Mouse (Mus musculus) lung, postnatal 25 days (tissue): ENCODE measurements at regions not wholly inside any gene's neighbourhood (a gene's known extent, or its start where the extent isn't known, plus 50 kb on each side); places are given as distances from the start of the nearest gene placed in this dataset.
A peak's percentile ranks its signal among the peaks of the same experiment; 100 is the strongest.
"Not testable (repeated sequence)": the region's sequence is repeated elsewhere in the genome, so short reads cannot be mapped to it uniquely, and the experiment has no call there.

Source experiments
- DNase-seq: peaks from one replicate; pipeline ENCODE4 v3.0.0; 2022; ENCODE audit warnings: low spot score

DNA sequence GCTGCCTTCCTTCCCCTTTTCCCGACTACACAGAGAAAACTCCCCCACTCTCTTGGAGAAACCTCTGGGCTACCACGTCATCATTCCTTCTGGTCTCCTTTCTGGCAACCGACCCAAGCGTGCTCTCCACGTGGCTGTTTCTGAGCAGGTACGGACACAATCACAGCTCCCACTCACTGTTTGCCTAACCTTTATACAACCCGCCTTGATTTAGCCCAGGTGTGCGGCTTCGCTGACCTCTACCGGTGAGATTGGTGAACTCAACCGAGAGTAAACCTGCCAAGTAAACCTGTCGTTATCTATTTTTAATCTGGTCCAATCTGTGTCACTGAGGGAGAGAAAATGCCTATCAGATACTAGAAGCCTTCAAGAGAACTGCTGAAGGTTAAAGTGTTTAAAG lies 142.7 kb upstream of the Gnai1 start:
- DNase-seq, result no peak

DNA sequence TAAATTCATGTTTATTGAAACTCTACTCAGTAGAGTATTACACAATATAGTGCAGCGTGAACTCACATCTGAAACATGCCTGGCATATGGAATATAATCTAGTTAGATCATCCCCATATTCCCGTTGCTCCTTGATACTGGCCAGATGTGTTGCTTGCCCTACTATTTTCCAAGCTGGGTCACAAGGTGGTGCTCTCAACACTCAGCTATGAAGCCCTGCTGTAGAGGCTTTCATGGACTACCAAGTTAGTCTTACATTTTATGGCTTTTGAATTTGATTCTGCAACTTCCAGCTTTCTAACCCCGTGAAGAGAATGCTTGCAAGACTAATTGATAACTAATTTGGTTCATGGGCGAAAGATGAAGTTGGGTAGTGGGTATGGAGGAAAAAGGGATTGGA lies 134.2 kb upstream of the Gnai1 start:
- no peak for DNase-seq

DNA sequence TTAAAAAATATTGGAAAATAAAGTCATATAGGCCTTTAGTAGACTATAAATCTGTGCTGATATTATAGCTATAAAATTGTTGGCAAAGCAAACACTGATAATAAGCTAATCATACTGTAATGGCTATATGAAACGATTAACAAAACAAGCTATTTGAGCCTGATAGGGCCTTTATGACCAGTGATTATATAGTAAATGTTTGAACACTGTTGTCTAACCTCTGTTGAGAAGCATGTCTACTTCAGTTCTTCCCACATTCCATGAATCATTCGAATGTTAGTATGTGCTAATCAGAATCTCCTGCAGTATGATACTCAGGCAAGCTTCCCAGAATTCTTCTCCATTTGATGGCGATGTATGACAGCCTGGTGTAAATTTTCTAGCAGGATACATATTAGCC lies 129.6 kb upstream of the Gnai1 start:
- DNase-seq, result no peak

DNA sequence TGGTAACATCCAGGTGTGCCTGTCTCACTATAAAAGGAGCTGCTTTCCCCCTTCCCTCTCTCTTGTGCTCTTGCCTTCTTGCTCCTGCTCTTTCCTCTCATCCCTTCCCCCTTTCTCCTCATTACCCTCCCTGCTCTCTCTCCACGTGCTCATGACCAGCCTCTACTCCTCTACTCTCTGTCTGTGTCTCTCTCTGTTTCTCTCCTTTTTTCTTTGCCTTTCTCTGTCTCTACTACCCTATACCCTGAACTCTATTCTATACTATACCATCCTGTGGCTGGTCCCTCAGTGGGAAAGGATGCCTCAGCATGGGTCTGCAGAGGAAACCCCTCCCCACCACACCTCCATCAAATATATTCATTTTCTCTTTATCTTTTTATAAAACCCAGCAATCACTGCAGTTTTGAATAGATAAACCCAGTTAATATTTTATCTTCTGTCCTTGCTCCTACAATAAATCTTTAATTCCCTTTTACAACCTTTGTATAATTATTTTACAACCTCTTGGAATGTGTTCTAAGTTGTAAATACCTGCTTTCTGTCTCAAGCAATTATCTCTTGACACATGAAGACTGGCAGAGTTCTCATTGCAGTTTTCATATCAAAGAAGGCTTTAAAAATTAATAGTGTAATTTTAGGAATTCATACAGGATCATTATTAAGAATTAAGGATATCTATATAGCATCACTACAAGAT lies 127.1 kb upstream of the Gnai1 start:
- DNase-seq, result no peak

DNA sequence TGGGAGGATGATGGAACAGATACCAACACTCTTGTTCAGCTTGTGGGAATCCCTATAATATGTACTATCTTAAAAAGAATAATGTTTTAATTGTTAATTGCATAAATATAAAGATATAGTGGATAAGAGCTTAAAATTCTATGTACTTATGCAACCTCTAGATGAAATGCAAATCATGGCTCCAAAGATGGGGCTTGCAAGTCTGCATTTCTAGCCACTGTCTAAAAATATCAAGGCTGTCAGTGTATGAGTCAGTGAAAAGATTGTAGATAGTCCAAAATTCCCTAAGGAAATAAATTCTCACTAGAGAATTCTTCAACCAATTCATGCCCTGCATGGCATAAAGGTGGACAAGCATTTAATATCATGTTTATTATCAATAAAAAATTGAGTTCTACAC lies 124.2 kb upstream of the Gnai1 start:
- DNase-seq, result no peak

DNA sequence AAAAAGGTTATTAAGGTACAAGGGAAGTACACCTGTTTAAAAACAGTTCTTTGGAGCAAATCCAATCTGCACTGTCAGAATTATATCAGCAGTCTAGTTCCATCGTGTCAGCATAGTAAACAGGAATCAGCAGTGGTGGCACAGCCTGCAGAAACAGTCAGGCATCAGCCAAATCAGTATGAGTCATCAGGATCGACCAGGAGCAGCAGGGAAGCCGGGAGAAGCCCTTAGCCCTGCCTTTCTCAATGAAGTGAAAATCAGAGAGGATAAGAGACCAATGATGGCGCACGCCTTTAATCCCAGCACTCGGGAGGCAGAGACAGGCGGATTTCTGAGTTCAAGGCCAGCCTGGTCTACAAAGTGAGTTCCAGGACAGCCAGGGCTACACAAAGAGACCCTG lies 118.3 kb upstream of the Gnai1 start:
- no peak for DNase-seq

DNA sequence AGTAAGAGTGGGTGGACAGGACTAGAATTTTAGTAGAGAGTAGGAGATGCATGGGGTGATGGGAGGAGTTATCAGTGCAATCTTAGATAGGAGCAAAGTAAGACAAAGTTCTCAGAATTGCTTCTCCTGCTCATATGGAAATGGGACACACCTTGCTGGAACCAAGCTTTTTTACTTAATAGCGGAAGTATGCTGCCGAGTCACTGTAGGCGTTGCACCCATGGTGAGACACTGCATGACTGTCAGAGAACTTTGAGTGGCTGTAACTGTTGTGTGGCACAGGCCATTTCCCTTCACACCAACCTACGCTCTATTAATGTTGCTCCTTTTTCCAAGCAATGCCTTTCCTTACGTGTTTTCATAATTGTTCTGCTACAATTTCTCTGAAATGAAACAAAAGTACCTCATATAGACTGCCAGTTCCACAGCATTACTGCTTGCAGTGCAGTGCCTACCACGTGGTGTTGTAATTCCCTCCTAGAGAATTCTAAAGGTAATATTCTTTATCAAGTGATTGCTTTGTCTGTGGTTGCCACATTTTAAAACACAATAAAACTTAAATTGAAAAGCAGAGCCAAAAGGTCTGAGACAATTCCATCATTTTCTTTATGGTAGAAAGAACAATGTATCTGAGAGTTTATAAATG lies 117.3 kb upstream of the Gnai1 start:
- DNase-seq, result no peak

DNA sequence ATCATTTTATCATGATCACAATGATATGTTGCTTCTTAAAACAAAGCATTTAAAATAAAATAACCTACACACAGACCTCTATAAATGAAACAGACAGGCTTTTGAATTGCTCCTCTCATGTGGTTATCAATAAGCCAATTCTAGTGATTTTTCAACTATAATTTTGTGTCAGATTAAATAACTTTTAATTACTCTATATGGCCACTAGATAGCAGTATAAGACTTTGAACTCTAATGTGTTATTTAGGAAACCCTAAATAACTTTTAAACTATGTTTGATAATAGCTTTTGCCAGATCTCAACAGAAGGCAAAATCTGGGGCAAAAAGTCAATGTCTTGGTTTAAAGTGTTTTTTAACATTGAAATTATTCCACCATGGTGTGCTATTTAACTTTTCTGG lies 112.0 kb upstream of the Gnai1 start:
- DNase-seq, result no peak

DNA sequence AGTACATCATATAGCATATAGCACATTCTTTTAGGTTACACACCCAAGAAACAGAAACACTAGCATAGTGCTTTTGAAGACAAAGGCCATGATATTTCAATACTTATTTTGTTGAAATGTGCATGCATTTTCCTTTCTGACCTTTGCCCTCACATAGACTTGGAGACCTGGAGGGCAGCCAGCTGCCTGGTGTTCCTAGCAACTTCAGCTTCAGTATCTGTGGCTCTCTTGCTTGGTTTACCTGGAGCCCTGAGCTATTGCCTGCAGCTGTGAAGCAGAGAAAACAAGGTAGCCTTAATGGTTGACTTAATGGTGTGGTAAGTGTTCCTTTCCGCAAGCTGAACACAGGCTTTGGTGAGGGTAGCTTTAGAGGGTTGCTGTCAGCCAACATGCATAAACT lies 97.6 kb upstream of the Gnai1 start:
- no peak for DNase-seq

DNA sequence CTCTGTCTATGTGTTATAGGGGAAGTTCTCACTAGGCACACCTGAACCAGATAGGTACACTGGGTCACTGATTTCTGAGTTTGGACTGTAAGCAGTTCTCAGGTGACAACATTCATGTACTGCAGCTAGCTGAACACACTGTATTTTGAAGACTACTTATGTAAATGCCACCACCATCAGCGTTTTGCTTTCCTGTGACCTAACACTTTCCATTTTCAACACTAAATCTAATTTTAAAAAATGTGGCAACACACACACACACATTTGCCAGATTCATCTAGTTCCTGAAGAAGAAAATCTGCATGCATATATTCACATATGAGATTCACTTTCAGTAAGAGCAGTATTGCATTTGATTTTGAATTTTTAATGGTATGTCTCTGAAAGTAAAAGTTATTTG lies 96.0 kb upstream of the Gnai1 start:
- no peak for DNase-seq

DNA sequence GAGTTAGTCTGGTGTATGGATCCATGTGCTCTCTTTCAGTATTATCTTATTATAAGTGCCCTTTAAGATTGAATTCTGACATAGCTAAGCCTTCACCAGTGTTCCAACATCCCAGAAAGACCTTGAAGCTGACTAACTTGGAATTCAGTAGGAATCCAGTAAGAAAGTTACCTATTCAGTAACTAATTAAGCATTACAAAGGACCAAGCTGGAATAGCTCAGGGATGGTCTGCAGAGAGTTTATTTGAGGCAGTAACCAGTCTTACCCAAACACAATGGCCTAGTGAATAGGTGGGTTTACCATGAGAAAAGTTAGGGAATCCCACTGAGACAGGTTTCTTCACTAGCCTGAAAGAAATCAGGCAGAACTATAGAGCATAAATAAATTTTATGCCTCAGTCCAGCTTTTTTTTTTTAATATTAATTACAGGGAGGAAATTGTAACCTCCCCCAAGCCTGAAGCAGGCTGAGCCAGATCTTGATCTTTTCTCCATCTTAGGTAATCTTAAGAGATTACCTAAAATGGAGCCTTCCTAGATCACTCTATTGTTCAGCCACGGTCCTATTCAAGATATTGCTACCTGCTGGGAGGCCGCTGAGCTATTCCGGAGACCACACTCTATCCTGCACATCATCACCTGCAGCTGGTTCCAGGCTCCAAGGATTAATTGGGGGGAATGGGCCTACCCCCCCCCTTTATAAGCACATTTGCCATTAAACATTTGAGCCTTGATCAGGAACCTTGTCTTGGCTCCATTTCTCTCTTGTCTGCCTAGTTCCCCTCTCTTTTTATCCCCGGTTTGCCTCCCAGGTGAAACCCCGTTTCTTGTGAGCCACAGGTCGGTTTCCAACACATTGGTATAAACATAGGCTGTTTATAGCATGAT lies 93.0 kb upstream of the Gnai1 start:
- DNase-seq, result not testable (repeated sequence)

DNA sequence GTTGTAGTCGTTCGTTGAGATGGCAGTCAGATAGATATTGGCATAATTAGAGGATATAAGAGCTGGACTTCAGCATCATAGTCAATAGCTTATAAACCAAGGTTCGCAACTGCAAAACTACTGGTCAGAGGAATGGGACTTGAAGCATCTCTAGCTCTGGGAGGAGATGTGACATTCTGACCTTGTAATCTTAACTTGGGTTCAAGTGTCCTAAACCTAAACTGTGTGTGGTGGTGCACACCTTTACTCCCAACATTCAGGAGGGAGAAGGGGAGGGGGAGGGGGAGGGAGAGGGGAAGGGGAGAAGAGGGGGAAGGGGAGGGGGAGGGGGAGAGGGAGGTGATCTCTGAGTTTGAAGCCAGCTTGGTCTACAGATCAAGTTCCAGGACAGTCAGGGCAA lies 89.1 kb upstream of the Gnai1 start:
- no peak for DNase-seq

DNA sequence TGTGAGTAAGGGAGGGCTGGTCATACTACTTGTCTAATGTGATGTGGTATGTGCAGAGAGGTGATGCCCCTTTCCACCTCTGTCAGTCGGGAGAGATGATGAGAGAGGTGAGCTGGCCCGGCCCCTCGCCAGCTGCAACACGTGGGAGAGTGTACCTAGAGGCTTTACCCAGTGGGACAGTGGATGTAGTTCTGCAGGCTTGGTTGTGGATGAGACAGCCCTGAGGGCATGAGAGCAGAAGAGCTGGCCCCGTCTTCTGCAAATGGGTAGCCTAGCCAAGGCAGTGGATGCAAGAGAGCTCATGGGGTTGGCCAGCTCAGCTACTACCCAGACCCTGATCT lies 88.1 kb upstream of the Gnai1 start:
- no peak for DNase-seq

DNA sequence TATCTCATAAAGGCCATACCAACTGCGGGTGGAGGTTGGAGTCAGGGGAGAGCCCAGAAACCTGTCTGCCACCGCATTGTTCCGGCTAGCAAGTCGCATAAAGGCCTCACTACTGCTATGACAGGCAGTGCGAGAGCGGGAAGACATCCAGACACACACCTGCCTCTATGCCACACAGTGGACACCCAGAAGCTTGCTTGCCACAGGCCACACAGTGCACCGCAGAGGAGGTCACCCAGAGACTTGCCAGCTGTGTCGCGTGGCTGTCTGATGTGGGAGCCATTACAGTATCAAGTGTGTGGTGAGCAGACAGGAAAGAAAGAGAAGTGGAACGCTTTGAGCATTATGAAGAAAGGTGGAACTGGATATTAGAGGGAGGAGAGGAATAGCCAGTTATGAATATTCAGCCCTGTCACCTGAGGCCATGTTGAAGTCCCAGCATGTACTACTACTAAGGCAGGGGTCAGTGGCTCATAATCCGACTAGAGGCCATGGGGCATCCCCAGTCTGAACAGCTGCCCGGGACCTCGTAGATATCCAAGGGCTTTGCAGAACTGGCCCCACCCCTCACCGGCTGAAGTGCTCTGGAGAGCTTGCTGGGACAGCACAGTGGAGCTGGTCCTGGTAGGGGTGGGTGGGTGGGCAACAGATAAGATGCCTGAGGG lies 87.6 kb upstream of the Gnai1 start:
- DNase-seq, result no peak

DNA sequence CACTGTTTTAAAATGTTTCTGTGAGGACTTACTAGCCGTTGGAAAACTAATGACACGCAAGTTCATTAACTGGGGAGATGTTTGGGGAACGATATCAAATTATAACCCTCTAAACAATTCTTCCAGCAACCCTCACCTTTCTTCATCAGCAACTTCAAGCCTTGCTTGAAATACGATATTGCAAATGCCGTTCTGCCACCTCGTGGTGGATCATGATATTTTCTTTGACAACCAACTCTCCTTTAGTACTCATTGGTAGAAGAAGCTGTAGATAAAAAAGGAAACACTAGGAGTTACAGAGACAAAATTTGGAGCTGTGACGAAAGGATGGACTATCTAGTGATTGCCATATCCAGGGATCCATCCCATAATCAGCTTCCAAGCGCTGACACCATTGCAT lies 85.8 kb upstream of the Gnai1 start:
- peak; percentile 62 for DNase-seq

DNA sequence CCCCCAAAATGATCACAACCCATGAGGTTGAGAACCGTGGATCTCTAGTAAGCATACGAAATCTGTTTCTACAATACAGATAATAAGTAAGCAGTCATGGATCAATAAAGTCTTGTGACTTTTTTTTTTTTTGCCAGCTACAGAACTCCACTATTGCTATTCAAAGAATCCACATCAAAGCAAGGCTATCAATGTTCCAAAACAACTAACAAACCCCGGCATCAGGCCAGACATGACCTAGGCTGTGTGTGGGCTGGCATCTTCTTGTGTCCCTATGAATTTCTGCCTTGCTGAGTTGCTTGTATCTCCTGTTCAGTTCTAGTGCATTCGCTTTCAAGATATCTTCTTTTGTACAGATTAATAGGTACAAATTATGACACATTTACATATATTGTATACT lies 79.8 kb upstream of the Gnai1 start:
- DNase-seq, result no peak

DNA sequence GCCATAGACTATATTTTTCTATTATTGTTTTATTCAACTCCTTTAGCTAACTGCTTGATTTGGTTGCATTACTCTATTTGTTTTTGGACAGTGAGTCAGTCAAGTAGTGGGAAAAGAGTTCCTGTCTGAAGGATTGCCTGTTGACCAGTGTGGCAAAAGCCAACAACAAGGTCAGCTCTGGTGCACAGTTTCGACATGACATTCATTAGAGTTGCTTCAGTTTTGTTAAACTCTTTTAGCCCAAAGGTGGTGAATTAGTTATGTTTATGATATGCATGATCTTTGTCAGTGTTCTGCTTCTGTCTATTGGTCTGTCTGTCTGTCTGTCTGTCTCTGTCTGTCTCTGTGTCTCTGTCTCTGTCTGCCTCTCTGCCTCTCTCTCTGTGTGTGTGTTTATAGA lies 79.1 kb upstream of the Gnai1 start:
- no peak for DNase-seq

DNA sequence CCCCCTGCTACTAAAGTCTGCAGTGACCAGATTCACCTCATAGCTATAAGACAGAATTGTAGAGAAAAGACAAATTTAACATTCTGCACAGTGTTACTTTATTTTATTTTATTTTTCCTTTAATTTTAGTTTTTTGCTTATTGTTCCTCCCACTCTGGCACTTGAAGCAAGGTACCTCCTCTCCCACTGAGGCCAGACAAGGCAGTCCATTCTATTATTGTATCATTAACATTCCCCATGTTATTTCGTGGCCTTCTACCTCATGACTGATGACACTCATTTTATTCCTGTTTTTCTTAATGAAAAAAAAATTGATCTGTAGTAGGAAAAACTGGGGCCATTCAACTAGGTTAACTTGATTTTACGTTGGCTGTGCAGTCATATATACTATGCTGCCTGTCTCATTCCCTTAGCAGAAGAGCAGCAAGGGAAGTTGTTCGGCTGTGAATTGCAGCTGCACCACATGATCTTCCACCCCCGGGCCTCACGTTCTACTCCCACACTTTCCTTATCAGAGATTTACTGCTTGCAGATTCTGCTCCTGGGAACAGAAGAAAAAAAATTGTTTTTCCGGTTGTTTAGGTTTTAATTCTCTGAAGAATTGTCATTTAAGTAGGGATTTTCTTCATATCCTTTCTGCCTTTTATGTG lies 76.1 kb upstream of the Gnai1 start:
- no peak for DNase-seq

DNA sequence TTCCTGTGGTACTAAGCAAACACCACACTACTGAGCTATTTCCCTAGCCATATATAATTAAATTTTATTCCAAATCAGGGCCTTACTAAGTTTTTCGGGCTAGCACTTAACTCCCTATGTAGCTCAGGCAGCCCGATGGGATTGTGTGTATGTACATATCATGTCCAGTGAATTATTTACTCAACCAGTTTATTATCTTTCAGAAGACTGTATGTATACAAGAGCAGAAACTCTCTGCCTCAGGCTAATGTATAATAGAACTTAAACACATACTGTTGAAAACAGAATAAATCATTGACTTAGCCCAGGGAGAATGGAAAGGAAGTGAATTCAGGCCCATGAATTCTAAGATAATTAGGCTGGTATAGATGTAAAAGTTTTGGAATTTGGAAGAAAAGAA lies 74.1 kb upstream of the Gnai1 start:
- no peak for DNase-seq

DNA sequence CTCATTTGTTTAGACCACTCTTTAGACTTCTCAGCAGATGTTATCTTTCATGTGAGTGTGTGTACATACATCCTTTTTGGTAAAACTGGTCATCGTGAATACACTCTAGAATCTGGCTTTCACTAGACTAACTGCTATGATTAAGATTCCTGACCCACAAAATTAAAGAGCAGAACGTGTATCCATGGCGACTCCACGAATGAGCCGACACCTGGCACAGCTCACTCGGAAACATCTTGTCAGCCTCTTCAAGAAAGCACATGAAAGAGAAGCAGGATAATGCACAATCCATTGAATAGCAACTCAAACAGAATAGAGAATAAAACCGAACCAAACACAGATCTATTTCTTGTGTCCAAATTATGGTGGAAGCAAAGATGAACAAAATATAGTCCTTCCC lies 73.1 kb upstream of the Gnai1 start:
- no peak for DNase-seq

DNA sequence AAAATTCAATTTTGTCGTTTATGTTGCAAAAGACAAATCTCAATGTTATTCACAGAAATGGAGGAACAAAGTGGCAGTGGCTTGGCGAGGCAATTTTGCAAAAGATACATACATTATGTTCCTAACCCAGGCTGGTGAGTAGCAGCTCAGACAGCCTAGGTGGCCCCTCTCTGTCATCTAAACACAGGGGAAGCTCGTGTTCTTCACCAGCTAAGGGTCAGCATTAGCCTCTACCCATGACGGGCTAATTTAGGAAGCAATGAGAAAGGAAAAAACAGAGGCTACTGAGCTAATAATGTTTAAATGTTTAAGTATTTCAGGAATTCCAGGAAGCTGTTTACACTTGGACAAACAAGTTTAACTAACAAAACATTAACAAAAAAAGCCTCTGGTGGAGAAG lies 64.9 kb upstream of the Gnai1 start:
- DNase-seq, result no peak

DNA sequence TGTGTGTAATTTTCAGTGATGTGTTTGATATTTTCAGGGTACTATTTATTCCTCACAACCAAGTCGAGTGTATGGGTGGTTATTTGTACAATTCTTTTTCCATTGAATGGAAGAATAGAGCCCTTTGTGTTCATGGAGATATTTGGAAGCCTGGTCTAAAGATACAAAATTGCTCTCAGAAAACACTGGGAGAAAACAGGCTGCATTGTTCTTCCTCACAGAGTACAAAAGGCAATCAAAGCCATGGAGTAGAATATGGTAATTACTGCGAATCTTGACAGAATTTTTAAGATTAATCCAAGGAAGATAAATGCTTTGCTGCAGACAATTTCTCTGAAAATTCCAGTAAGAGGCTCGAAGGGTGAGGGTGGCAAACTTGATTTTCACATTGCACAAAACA lies 54.7 kb upstream of the Gnai1 start:
- no peak for DNase-seq
